Mouse (Mus musculus) liver, embryonic 16.5 days (tissue): ENCODE results near the gene Tekt5. TPM values are rescaled to one million over a fixed set of nuclear protein-coding genes. Genes with fewer than 3 reads are reported as not detected.

Experiments
- ATAC-seq: fragments of 200-750 bp; cut with Nextera tagmentation; 2 replicates; pipeline ENCODE4 v1.8.0; 2017; ENCODE audit warnings: low read depth, mild to moderate bottlenecking, moderate number of reproducible peaks, moderate library complexity
- H3K27ac ChIP-seq: fragments of 300-500 bp; sonication (generic); 2 replicates; pipeline ENCODE4 v1.5.1; 2014; ENCODE audit warnings: mild to moderate bottlenecking, low read length
- H3K27me3 ChIP-seq: fragments of 300-500 bp; sonication (generic); 2 replicates; pipeline ENCODE4 v1.6.1; 2014; ENCODE audit warnings: low read depth, low read length, mixed read lengths; ENCODE audit not compliant: control insufficient read depth, insufficient read depth
- H3K36me3 ChIP-seq: fragments of 300-500 bp; sonication (generic); 2 replicates; pipeline ENCODE4 v1.6.1; 2014; ENCODE audit warnings: mild to moderate bottlenecking; ENCODE audit not compliant: control insufficient read depth, insufficient read depth
- H3K4me1 ChIP-seq: fragments of 300-500 bp; sonication (generic); 2 replicates; pipeline ENCODE4 v1.6.1; 2014; ENCODE audit warnings: low read depth, low read length, mixed read lengths; ENCODE audit not compliant: control insufficient read depth
- H3K4me2 ChIP-seq: fragments of 300-500 bp; sonication (generic); 2 replicates; pipeline ENCODE4 v1.6.1; 2014; ENCODE audit warnings: low read depth, low read length, mixed read lengths
- H3K4me3 ChIP-seq: fragments of 300-500 bp; sonication (generic); 2 replicates; pipeline ENCODE4 v1.5.1; 2014; ENCODE audit warnings: low read depth, mild to moderate bottlenecking, low read length
- H3K9ac ChIP-seq: fragments of 300-500 bp; sonication (generic); 2 replicates; pipeline ENCODE4 v1.6.1; 2014; ENCODE audit warnings: low read depth, low read length
- H3K9me3 ChIP-seq: fragments of 300-500 bp; sonication (generic); replicated peaks from 2 replicates; pipeline ENCODE4 v1.6.1; 2016; ENCODE audit warnings: low read length; ENCODE audit not compliant: control insufficient read depth
- WGBS: fragments of 180-500 bp; shearing (Covaris S2); extraction: QIAGEN DNeasy Blood & Tissue Kit; methylation state at CpG from one replicate; pipeline ENCODE4 v1.1.7; 2014; ENCODE audit not compliant: insufficient replicate concordance; 5-methylcytosine and 5-hydroxymethylcytosine counted together
- polyA plus RNA-seq: library from polyadenylated mRNA; unstranded; fragments of >200 nt; fragmentation: Nextera tagmentation; extraction: Ambion mirVana; gene quantifications from 2 replicates; pipeline ENCODE4 v1.2.1, GENCODE M21; 2015

Tekt5 gene
- polyA plus RNA-seq, 1 experiment from 2014 or later = 0.17 TPM

- 0 out of 2 replicates have a peak, but pooled peaks have one; percentile 15 for ATAC-seq
- H3K9ac ChIP-seq = no peak overlapping the region
Observed at GRCm38 (mm10) chr16:10388634-10389365, 6.5 kb downstream of the Tekt5 start.

GRCm38 (mm10) chr16:10385261-10385660 is 10.0 kb downstream of the Tekt5 start:
- Histone ChIP-seq H3K4me2 (no peak overlapping the region; the same call in 1 of the 2 replicates), H3K9ac (no peak overlapping the region)

More at GRCm38 (mm10) chr16:10388634-10389365, 6.5 kb downstream of the Tekt5 start:
- Histone ChIP-seq H3K4me3 (no peak overlapping the region), H3K36me3 (no peaks in the 10 kb centered on the region), H3K4me1 (peaks cover 21% of the 10 kb centered on the region), H3K4me2 (no peak overlapping the region), H3K27ac (no peak overlapping the region), H3K9me3 (no peaks in the 10 kb centered on the region), H3K27me3 (no peaks in the 10 kb centered on the region)
- WGBS = 83% methylated on average over 6 of the region's 6 CpGs

GRCm38 (mm10) chr16:10384544-10384943 is 10.7 kb downstream of the Tekt5 start:
- H3K4me1 ChIP-seq = peaks cover 27% of the 10 kb centered on the region
- H3K4me3 ChIP-seq = peak overlapping the region; percentile 44
- peak overlapping the region; percentile 44; the same call in 1 of the 2 replicates for H3K9ac ChIP-seq
- WGBS = 29% methylated on average over 3 of the region's 3 CpGs
- H3K36me3 ChIP-seq = no peaks in the 10 kb centered on the region
- peak overlapping the region; percentile 70 for H3K4me2 ChIP-seq
- peak; percentile 78 for ATAC-seq
- no peaks in the 10 kb centered on the region for H3K9me3 ChIP-seq
- H3K27me3 ChIP-seq = no peaks in the 10 kb centered on the region
- peak overlapping the region; percentile 93 for H3K27ac ChIP-seq

More at GRCm38 (mm10) chr16:10385261-10385660, 10.0 kb downstream of the Tekt5 start:
- Histone ChIP-seq H3K4me3 (no peak overlapping the region), H3K4me1 (peaks cover 27% of the 10 kb centered on the region), H3K9me3 (no peaks in the 10 kb centered on the region), H3K27me3 (no peaks in the 10 kb centered on the region), H3K27ac (no peak overlapping the region), H3K36me3 (no peaks in the 10 kb centered on the region)
- WGBS = 76% methylated on average over 12 of the region's 12 CpGs
- no peak for ATAC-seq

DNA sequence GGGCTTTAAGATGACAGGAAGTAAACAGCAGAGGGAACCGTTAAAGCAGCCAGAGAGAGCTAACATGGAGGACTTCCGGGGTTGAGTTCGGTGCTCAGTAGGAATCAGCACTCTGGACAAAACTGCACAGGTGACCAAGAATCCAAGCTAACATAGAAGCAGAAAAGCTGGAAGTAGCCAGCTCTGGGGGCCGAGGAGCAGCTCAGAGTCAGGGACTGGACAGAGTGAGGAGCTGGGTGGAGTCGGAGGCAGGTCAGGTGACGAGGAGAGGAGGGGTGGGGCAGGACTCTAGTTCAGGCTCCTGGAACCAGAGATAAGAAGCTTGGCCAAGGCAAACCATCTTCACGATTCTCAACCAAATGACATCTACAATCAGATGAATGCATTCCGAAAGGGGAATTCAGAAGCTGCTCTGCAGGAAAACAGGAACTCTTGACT is 11.2 kb downstream of the Tekt5 start:
- H3K9ac ChIP-seq = peak overlapping the region; percentile 60
- peak overlapping the region; percentile 44 for H3K4me3 ChIP-seq
- H3K36me3 ChIP-seq = no peaks in the 10 kb centered on the region
- peaks cover 27% of the 10 kb centered on the region for H3K4me1 ChIP-seq
- H3K9me3 ChIP-seq = no peaks in the 10 kb centered on the region
- H3K27ac ChIP-seq = peak overlapping the region; percentile 93
- H3K4me2 ChIP-seq = peak overlapping the region; percentile 70
- ATAC-seq = peak; percentile 100
- no peaks in the 10 kb centered on the region for H3K27me3 ChIP-seq
- 8% methylated on average over 8 of the region's 8 CpGs for WGBS

DNA sequence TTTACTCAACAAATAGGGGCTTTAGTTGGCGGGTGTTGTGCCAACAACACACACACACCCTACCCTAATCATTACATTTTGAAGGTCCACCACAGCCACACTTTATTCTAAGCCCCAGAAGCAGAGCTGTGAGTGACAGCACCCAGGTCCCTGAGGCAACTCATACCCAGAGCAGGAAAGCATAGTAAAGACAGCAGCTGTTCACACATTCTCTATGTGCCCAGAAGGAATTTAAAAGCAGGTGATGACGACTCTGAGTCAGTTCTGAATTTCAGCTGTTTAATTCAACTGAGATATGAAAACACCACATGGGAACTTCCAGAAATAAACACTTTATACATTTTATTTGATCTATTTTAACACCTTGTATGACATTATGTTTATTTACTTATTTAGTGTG is 15.8 kb downstream of the Tekt5 start:
- Histone ChIP-seq H3K4me1 (peaks cover 12% of the 10 kb centered on the region), H3K27ac (no peak overlapping the region), H3K36me3 (no peaks in the 10 kb centered on the region), H3K9me3 (no peaks in the 10 kb centered on the region), H3K4me3 (no peak overlapping the region), H3K27me3 (no peaks in the 10 kb centered on the region; the same call in 1 of the 2 replicates), H3K9ac (no peak overlapping the region), H3K4me2 (no peak overlapping the region)
- 46% methylated on average over 2 of the region's 2 CpGs for WGBS
- ATAC-seq = no peak

GRCm38 (mm10) chr16:10377286-10377685 is 18.0 kb downstream of the Tekt5 start:
- no peak overlapping the region for H3K27ac ChIP-seq
- 37% methylated on average over 1 of the region's 1 CpGs for WGBS
- H3K9me3 ChIP-seq = no peaks in the 10 kb centered on the region
- no peaks in the 10 kb centered on the region for H3K36me3 ChIP-seq
- no peak for ATAC-seq
- H3K27me3 ChIP-seq = no peaks in the 10 kb centered on the region; the same call in 1 of the 2 replicates
- H3K9ac ChIP-seq = no peak overlapping the region
- no peak overlapping the region for H3K4me2 ChIP-seq
- no peaks in the 10 kb centered on the region for H3K4me1 ChIP-seq
- H3K4me3 ChIP-seq = no peak overlapping the region

GRCm38 (mm10) chr16:10374254-10375011 is 20.9 kb downstream of the Tekt5 start:
- no peaks in the 10 kb centered on the region for H3K36me3 ChIP-seq
- no peak overlapping the region for H3K27ac ChIP-seq
- H3K4me2 ChIP-seq = peak overlapping the region; percentile 24; the same call in 1 of the 2 replicates
- no peak overlapping the region for H3K4me3 ChIP-seq
- 36% methylated on average over 13 of the region's 13 CpGs for WGBS
- ATAC-seq = no peak
- no peaks in the 10 kb centered on the region for H3K4me1 ChIP-seq
- no peaks in the 10 kb centered on the region for H3K9me3 ChIP-seq
- H3K9ac ChIP-seq = no peak overlapping the region
- H3K27me3 ChIP-seq = no peaks in the 10 kb centered on the region; the same call in 1 of the 2 replicates

DNA sequence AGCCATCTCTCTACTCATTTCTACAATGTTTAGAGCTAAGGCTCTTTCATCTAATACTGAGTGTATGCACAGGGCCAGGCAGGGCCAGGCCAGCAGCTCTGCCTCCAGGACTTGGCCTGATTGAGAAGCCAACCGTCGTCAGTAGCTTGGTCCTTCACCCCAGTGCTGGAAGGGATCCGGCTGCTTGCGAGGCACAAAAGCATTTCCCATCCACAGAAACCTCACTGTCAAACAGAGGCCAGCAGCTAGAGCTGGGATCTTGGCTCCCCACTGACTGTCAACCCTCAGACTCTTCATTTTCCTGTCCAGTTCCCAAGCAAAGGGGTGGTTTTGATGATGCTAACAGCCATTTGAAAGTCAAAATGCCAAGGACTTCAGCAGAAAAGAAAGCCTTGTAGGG is 22.9 kb downstream of the Tekt5 start:
- H3K27ac ChIP-seq = no peak overlapping the region
- H3K27me3 ChIP-seq = no peaks in the 10 kb centered on the region
- H3K4me2 ChIP-seq = no peak overlapping the region
- no peak overlapping the region for H3K9ac ChIP-seq
- no peaks in the 10 kb centered on the region for H3K9me3 ChIP-seq
- no peaks in the 10 kb centered on the region for H3K4me1 ChIP-seq
- no peak for ATAC-seq
- no peaks in the 10 kb centered on the region for H3K36me3 ChIP-seq
- 66% methylated on average over 4 of the region's 4 CpGs for WGBS
- H3K4me3 ChIP-seq = no peak overlapping the region

DNA sequence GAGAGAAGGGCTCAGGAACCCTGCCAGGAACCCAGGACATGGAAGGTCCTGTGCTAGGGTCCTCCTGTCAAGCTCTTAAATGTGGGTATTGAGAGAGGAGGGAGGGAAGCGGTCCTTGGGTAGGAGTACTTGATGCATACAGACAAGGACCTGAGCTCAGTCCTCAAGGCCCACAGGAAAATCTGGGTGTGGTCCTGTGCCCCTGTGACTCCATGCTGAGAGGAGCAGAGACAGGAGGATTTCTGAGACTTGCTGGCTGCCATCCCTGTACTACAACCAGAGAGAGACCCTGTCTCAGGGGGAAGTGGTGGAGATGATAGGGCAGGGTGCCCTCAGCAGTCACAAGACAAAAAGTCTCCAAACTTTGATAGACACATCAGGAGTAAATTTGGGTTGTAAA is 25.3 kb downstream of the Tekt5 start:
- Histone ChIP-seq H3K27me3 (no peaks in the 10 kb centered on the region), H3K4me1 (no peaks in the 10 kb centered on the region), H3K9ac (no peak overlapping the region), H3K9me3 (no peaks in the 10 kb centered on the region), H3K4me3 (no peak overlapping the region), H3K4me2 (no peak overlapping the region), H3K36me3 (no peaks in the 10 kb centered on the region), H3K27ac (no peak overlapping the region)
- ATAC-seq = no peak
- WGBS = 58% methylated on average over 1 of the region's 1 CpGs
